Mouse (Mus musculus) cerebellum, adult 11-12 months (tissue): Measurements from ENCODE around the gene Rab10.
A peak's percentile ranks its signal among the peaks of the same experiment; 100 is the strongest.

Experiments used
- DNase-seq: peaks from one replicate; pipeline ENCODE4 v3.0.0; 2022

Gene Rab10

DNA sequence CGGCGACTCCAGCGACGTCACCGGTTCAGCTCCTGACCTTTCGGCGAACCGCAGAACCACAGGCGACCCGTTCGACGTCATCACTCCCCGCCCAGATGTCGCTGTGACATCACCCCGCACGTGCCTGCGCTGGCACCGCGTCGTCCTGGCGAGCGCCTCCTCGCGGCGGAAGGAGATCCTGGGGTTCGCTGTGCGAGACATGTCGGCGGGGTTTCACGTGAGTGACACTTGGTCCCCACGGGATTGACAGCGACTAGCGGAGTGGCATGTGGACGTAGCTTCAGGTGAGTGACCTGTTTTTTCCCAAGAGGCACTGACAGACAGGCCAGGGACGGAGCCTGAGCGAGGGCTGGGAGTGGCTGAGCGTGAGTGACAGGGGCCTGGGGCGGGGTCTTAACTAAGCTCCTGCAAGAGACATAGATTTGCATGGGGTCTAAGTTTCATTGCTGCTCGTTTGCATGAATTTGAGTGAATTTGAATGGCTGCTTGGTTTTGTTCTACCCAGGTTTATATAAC is 74.1 kb downstream of the Rab10 start:
- peak; percentile 96 for DNase-seq

DNA sequence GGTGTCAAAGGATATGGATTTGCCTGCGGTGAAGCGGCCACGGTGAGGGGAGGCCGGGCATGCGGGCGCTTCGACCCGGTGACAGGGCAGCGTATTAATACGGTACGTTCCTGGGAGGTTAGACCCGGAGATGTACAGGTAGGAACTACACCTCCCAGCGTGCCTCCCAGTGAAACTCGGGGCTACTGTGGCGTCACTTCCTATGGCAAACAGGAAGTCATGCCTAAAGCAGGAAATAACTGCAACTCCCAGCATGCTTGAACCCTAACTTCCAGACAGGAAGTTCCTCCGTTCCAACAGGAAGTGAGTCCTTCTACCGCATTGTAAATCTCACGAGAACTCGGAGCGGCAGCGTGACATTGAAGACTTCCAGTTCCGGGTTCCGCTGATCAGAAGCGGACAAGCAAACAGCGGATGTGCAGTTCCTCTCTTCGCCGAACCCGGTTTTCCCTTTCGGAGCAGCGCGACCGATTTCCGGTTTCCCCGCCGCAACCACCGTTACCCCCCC is 74.6 kb downstream of the Rab10 start:
- DNase-seq = peak; percentile 98

DNA sequence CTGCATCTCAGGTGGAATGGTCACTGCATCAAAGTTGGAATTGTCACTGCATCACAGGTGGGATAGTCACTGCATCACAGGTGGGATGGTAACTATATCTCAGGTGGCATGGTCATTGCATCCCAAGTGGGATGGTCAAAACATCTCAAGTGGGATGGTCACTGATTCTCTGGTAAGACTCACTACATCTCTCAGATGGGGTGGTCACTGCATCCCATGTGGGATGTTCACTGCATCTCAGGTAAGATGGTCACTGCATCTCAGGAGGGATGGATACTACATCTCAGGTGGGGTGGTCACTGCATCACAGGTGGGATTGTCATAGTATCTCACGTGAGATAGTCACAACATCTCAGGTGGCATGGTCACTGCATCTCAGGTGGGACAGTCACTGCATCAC is 75.7 kb downstream of the Rab10 start:
- peak; percentile 39 for DNase-seq

DNA sequence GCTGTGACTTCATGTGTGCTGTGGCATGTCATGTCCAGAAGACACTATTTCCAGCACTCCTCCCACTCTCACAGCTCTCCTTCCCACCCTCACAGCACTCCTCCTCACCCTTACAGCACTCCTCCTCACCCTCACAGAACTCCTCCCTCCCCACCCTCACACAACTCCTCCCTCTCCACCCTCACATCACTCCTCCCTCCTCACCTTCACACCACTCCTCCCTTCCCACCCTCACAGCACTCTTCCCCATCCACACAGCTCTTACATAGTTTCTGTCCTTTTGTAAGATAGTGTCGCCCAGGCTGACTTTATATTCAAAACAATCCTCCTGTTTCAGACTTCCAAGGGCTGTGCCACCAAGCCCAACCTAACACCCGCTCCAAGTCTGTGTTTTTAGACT is 86.4 kb downstream of the Rab10 start:
- no peak for DNase-seq

DNA sequence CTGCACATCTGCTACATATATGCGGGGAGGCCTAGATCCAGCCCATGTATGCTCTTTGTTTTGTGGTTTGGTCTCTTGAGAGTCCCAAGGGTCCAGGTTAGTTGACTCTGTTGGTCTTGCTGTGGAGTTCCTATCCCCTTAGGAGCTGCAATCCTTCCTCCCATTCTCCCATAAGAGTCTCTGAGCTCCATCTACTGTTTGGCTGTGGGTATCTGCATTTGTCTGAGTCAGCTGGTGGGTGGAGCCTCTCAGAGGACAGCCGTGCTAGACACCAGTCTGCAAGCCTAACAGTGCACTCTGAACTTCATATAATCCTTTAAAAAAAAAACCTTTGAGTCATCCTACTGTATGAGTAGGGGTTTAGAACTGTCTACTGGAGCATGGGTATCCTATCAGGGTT is 99.6 kb downstream of the Rab10 start:
- no peak for DNase-seq

DNA sequence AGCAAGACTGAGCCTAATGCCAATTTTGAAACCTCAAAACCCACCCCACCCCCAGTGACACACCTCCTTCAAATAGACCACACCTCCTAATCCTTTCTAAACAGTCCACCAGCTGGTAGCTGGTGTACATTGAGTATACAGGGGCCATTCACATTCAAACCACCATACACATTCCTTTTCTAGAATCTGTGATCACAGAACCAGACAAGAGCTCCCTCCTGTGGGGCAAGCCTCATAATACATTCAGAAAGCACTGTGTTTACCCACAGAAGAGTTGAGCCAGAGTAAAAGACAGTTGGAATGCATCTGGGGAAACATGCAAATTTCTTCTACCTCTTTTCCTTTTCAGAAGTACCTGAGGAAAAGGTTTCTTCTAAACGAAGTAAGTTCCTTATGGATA is 100.6 kb downstream of the Rab10 start:
- no peak for DNase-seq
